Mouse (Mus musculus): ENCODE results near the gene Wdr63. TPM values are rescaled to one million over a fixed set of nuclear protein-coding genes. Genes with fewer than 3 reads are reported as not detected.
A peak's percentile ranks its signal among the peaks of the same experiment; 100 is the strongest.

Wdr63 gene
- polyA plus RNA-seq, 1 experiment: not detected

GRCm38 (mm10) chr3:146122807-146123463 lies 15.0 kb upstream of the Wdr63 start:
- DNase-seq (ENCODE audit: extremely low spot score in 1 of 2, low spot score in 1 of 2): no peak

GRCm38 (mm10) chr3:146122125-146122420 lies 14.1 kb upstream of the Wdr63 start:
- DNase-seq (ENCODE audit: extremely low spot score in 1 of 2, low spot score in 1 of 2): no peak

- no peak for DNase-seq (ENCODE audit: extremely low spot score in 1 of 2, low spot score in 1 of 2)
These were observed 13.6 kb upstream of the Wdr63 start for GRCm38 (mm10) chr3:146121310-146122124.

GRCm38 (mm10) chr3:146117997-146118457 lies 10.1 kb upstream of the Wdr63 start:
- no peak for DNase-seq (ENCODE audit: extremely low spot score in 1 of 2, low spot score in 1 of 2)

GRCm38 (mm10) chr3:146117258-146117996 lies 9.5 kb upstream of the Wdr63 start, which contains the start of gene Mcoln3:
TSS of gene Mcoln3 (plus strand) at chr3:146117450.
- no peak for DNase-seq (ENCODE audit: extremely low spot score in 1 of 2, low spot score in 1 of 2)

- no peak for DNase-seq (ENCODE audit: extremely low spot score in 1 of 2, low spot score in 1 of 2)
These were observed 3.0 kb upstream of the Wdr63 start for GRCm38 (mm10) chr3:146110916-146111315.

- DNase-seq (ENCODE audit: extremely low spot score in 1 of 2, low spot score in 1 of 2): no peak
These were observed 2.4 kb upstream of the Wdr63 start for GRCm38 (mm10) chr3:146110358-146110757.

- no peak for DNase-seq (ENCODE audit: extremely low spot score in 1 of 2, low spot score in 1 of 2)
These were observed 1.0 kb upstream of the Wdr63 start for GRCm38 (mm10) chr3:146108945-146109344.

GRCm38 (mm10) chr3:146107116-146107849 lies 647 bp downstream of the Wdr63 start:
- peak in 1 of 2 experiments; percentile 20 for DNase-seq (ENCODE audit: extremely low spot score in 1 of 2, low spot score in 1 of 2)

GRCm38 (mm10) chr3:146102049-146102448 lies 5.9 kb downstream of the Wdr63 start:
- DNase-seq (ENCODE audit: extremely low spot score in 1 of 2, low spot score in 1 of 2): no peak

- no peak for DNase-seq (ENCODE audit: extremely low spot score in 1 of 2, low spot score in 1 of 2)
These were observed 8.0 kb downstream of the Wdr63 start for GRCm38 (mm10) chr3:146099925-146100324.

- DNase-seq (ENCODE audit: extremely low spot score in 1 of 2, low spot score in 1 of 2): no peak
These were observed 10.1 kb downstream of the Wdr63 start for GRCm38 (mm10) chr3:146097861-146098260.

- no peak for DNase-seq (ENCODE audit: extremely low spot score in 1 of 2, low spot score in 1 of 2)
These were observed 10.9 kb downstream of the Wdr63 start for GRCm38 (mm10) chr3:146096986-146097385.

- no peak for DNase-seq (ENCODE audit: extremely low spot score in 1 of 2, low spot score in 1 of 2)
These were observed 12.9 kb downstream of the Wdr63 start for GRCm38 (mm10) chr3:146095066-146095465.

- DNase-seq (ENCODE audit: extremely low spot score in 1 of 2, low spot score in 1 of 2): no peak
These were observed 16.8 kb downstream of the Wdr63 start for GRCm38 (mm10) chr3:146090988-146091657.

GRCm38 (mm10) chr3:146080241-146080640 lies 27.7 kb downstream of the Wdr63 start:
- no peak for DNase-seq (ENCODE audit: extremely low spot score in 1 of 2, low spot score in 1 of 2)

- peak in 1 of 2 experiments; percentile 50 for DNase-seq (ENCODE audit: extremely low spot score in 1 of 2, low spot score in 1 of 2)
These were observed 35.1 kb downstream of the Wdr63 start for GRCm38 (mm10) chr3:146072780-146073179.

- no peak for DNase-seq (ENCODE audit: extremely low spot score in 1 of 2, low spot score in 1 of 2)
These were observed 38.7 kb downstream of the Wdr63 start for GRCm38 (mm10) chr3:146069276-146069675.

- no peak for DNase-seq (ENCODE audit: extremely low spot score in 1 of 2, low spot score in 1 of 2)
These were observed 44.8 kb downstream of the Wdr63 start for GRCm38 (mm10) chr3:146063146-146063545.

- DNase-seq (ENCODE audit: extremely low spot score in 1 of 2, low spot score in 1 of 2): no peak
These were observed 48.5 kb downstream of the Wdr63 start for GRCm38 (mm10) chr3:146059356-146059926.
